Mouse (Mus musculus) brain, embryonic 14.5 days (tissue): Measurements from ENCODE around the gene Utp11.

Source experiments
- CTCF ChIP-seq: fragments of 200-500 bp; IDR thresholded peaks from 2 replicates; pipeline ENCODE4 v1.5.1; 2012; ENCODE audit warnings: inconsistent platforms, mild to moderate bottlenecking, moderate library complexity, borderline replicate concordance; ENCODE audit not compliant: insufficient read depth, insufficient read length; ENCODE audit errors: extremely low read depth
- POLR2A ChIP-seq: fragments of 200-500 bp; IDR thresholded peaks from 2 replicates; pipeline ENCODE4 v1.6.1; 2012; ENCODE audit warnings: mild to moderate bottlenecking, inconsistent platforms, borderline replicate concordance; ENCODE audit not compliant: poor library complexity, insufficient read depth, insufficient read length, severe bottlenecking; ENCODE audit errors: extremely low read depth

DNA sequence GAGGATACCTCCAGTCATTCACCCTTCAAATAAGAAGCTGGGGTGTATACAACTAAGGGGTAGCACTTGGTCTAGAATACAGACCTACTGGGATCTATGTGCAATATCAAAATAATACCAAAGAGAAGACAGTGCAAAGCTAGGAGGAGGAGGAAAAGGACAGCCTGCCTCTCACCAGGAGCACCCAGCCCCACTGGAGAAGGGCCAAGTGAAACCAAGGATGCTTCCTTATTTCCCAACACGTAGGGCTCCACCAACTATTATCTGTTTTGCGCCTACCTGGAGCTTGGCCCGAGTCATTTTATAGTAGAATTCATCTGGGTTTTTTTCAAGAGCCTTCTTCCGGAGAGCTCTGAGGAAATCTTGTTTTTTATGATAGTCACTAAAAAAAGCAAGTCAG is 9.9 kb downstream of the Utp11 start:
- TF ChIP-seq CTCF, result no peak
- TF ChIP-seq POLR2A, result no peak
